Mouse (Mus musculus) cerebellum, adult 8-10 months (tissue): ENCODE data around the gene Hoxd1.

Source experiments
- DNase-seq: peaks from one replicate; pipeline ENCODE4 v3.0.0; 2022

The Hoxd1 gene

DNA sequence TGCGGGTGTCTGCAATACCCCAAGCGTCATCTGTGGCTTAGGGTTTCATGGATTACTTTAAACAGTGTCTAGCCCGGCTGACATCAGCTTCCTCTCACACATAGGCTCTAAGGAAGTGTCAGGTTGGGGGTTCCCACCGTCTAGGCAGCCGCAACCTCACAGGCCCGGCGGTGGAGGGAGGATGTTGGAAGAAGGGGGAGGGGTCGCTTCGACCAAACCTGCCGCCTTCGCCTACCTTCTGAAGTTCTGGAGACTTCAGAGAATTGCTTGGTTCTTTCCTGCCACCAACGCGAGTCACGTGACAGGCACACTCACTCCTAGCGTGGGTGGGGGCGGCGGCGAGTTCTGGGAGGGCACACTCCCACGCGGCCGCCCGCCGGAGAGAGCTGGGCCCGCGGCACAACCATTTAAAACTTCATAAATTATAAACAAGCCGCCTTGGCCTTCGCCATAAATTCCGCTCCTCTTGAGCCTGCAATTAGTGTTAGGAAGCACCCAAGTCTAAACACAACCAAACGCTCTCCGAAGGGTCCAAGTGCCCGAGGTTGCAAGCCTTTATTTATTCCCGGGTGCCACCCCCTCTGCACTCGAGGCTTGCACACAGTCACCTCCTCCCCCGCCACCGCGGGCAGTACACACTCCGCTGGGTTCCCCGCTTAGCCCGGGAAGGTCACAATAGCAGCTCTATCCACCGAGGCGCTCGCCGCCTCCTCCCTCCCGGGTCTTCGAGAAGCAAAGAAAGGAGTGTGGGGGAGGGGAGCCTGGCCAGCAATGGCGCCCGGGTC, 13.3 kb upstream of the Hoxd1 start:
- DNase-seq: no peak

DNA sequence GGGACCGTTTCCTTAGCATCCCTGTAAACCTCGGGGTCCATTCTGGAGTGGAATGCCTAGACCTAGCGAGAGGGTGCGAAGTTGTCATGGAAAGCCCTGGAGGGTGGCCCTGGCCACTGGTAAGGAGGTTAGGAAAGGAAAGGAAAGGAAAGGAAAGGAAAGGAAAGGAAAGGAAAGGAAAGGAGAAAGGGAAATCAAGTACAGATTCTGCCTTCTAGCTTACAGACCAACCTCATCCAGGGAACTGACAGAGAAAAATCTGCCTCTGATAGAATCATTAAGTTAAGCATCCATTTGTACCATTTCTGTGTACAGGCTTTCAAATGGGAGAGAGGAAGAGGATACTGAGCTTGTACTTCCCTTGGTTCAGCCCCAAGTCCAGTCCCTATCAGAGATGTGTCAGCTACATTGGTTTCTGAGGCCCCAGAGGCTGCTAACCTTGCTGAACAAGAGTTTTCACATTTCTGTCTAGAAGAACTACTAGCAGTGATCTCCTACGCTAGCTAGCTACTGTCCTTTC, 12.0 kb upstream of the Hoxd1 start:
- DNase-seq: no peak

DNA sequence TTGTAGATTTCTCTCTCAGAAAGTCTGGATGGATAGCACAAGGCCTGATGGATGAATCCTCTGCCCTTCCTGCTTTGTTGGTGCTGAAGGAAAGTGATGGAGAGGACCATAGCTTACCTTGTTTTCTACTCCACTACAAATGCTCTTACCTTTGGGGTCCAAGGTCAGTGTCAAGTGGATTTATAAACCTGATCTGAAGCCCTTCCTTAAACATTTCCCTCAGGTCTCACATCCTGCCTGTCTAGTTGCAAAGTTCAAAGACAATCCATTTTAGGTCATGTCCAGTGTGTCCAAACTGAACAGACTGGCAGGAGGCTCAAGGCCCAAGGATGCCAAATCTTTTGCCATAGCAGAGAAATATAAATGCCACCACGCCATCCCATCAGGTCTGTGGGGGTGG, 10.9 kb upstream of the Hoxd1 start:
- DNase-seq: no peak

DNA sequence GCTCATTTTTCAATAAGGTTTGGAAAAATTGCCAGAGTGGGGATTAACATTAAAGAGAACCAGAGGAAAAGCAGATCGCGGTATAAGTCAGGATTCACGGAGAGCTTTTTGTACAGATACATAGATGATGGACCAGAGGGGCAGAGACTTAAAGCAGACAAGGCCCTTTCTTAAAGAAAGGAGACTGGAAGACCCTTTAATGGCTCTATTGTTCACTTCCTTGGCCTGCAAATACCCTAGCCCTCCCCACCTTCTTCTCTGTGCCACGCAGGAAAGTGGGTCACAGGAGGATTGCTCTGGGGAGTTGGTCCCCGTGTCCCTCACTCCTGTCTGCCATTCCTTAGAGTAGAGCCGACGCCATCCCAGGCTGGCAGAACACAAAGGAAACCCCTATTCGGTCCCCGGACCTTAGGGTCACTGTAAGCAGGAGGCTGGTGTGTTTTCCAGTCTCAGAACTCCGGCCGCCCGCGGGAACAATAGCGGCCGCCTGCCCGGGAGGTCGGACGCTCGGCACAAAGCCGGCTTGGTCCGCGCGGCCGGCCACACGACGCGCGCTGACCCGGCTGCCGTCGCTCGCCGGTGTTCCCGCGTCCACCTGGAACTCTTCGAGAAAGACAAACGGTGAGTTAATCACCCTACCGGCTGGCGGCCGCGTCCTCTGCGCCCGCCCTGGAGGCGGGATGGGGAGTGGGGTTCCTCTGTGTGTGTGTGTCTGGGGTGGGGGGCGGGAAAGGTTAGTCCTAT, 10.2 kb upstream of the Hoxd1 start:
- no peak for DNase-seq

DNA sequence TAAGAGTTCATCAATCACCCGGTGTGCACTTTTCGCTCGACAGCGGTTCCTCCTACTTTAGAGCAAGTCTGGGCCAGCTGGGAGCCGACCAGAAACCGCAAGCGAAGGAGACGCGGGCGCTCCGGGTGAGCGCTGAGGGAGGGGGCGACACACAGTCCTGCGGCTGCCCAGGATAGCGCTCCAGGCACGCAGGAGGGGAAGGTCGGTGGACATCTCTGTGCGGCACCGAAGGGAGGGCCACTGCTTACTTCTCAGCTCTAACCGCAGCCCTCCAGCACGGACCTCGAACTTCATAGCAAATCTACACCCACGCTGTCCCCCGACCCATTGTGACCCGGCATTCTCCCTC, 9.6 kb upstream of the Hoxd1 start:
- DNase-seq: no peak

DNA sequence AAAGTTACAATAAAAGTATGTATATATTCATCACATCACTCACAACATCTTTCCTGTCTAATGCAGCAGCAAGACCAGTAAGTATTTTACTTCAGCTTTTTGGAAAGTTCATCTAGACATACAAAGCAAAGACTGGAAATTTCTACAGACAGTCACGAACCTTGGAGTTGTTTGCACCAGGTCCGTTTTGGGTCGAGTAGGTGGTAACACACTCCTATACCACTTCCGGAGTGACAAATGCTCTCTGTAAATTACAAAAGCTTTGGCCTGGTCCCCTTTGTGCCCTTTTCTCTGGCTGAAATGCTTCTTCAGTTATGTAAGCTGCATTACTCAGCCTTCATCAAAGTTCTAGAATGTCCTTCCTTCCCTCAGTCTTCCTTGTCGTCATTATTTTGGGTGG, 9.1 kb upstream of the Hoxd1 start:
- DNase-seq: no peak

DNA sequence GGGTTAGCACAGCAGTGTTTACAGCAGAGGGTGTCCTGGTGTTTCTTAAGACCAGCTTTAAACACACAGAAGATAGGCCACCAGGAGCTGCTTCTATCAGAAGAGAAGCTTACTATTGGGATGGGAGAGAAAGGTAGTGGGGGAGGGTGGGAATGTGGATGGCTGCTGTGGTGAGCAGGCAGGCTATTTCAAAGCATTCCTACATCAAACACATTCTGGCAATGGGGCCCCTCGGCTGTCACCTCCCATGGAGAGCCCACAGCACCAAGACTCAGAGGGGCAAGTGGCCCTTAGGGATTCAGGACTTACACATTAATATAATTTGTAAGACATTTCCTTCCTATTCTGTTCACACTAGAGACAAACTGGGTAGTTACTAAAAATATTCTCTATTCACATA, 2.6 kb upstream of the Hoxd1 start:
- no peak for DNase-seq

DNA sequence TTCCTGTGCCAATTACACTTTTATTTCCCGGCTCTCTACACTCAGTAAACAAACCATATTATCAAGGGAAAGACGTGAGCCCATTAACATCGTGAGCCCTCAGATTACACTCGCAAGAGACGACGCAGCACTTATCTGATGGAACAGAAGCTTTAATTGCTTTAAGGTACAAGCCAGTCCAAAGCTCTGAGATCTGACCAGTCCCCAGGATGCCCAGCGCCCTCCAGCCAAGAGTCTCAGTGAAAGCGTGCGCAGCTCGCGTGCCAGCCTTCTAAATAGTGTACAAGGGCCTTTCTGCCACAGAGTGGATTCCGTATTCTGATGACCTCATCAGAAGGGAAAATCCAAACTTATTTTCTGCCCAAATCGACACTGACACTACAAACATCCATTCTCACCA, 839 bp upstream of the Hoxd1 start:
- no peak for DNase-seq

DNA sequence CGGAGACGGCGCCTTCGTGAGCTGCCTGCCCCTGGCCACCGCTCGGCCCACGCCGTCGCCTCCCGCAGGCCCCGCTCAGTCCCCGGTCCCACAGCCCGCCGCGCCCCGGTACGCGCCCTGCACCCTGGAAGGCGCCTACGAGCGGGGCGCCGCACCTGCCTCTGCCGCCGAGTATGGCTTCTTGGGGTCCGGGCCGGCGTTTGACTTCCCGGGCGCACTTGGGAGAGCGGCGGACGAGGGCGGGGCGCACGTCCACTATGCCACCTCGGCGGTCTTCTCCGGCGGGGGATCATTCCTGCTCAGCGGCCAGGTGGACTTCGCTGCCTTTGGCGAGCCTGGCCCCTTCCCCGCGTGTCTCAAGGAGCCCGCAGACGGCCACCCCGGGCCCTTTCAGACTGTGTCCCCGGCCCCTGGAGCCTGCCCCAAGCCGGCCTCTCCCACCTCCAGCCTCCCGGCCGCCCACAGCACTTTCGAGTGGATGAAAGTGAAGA, 510 bp downstream of the Hoxd1 start:
- no peak for DNase-seq

DNA sequence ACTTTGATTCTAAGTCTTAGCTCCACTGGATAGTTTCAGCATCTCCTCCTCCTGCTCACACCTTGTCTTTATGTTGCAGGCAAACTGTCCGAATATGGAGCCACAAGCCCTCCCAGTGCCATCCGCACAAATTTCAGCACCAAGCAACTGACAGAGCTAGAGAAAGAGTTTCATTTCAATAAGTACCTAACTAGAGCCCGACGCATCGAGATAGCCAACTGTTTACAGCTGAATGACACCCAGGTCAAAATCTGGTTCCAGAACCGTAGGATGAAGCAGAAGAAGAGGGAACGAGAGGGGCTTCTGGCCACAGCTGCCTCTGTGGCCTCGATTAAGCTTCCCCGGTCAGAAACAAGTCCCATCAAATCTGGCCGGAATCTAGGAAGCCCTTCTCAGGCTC, 1.2 kb downstream of the Hoxd1 start:
- DNase-seq: no peak

DNA sequence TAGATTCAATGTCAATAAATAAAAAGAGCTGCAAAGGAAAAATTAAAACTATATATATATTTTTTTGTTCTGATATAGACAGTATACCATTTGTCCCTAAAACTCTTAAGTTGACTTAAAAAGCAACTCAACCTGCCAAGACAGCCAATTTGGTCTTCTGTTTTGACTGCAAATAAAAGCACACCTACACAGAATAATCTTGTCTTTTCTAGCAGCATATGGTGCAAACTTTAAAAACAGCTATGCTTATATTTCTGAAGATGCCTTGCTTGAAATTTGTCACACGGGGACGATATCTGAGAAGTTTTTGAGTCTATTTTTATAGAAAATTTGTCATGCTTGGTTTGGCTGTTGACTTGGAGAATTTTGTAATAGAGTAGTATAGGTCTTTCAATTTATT, 11.6 kb downstream of the Hoxd1 start:
- DNase-seq: no peak

DNA sequence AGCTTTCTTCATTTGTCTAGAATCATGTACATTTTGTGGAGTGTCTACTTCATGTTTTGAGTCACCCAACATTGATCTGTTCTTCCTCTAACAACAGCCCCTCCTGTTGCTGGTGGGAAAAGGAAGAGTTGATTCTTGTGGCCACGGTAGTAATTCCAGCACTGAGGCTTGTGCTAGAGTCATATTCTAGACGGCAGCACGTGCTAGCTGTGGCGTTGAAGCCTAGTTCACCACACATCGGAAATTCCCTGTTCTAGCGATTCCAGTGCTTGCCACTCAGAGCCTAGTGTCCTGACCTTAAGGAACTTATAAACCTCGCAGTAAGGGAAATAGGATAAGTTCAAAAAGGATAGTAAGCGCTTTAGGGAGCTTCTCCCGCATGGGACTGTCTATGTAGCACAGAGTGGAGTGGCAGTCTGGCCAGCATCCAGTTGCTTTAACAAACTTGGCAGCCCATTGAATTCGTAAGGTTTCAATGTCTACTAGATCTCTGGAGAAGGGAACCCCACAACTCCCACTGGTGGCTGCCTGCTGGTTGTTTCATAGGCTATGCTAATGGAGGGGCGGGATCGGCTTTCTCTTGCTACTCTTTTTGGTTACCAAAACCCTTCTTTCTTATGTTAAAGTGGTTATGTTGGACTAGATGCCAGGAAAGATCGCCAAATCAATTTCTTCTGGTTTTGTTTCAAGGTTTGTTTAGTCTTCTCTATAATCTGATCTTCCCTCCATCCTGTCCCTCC, 14.9 kb downstream of the Hoxd1 start:
- DNase-seq: no peak

DNA sequence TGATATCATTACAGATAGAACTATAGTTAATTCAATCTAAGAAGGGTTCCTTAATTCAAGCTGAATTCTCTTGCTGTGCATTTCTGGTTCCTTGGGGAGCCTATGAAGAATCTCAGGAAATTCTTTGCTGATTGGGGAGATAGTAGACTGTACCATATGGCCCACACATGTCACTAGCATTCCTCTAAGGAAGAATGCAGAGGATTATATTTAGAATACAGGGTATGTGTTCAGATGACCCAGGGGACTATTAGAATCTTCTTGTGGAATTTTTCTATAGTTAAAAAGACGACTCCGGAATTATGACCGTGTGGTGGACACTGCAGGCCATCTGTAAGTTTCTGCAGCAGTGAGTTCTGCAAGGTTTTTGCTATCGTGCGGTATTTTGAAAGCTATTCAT, 18.6 kb downstream of the Hoxd1 start:
- DNase-seq: no peak

DNA sequence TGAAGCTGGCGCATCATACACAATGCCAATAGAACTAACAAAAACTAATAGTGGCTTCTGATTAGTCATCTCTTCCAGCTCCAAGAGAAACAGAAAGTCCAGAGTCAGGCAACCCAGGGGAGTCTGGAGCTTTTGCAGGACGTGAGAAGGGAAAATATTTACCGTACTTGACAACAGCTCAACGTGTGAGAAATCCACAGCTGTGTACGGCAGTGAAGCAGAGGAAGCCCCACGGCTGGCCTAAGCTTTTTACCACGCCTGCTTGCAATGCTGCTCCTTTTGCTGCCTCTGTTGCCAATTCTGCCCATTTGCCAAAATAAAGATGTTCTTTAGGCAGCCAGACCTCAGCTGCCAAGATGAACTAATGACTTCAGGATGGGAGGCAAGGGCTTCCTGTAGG, 32.8 kb downstream of the Hoxd1 start:
- DNase-seq: no peak

DNA sequence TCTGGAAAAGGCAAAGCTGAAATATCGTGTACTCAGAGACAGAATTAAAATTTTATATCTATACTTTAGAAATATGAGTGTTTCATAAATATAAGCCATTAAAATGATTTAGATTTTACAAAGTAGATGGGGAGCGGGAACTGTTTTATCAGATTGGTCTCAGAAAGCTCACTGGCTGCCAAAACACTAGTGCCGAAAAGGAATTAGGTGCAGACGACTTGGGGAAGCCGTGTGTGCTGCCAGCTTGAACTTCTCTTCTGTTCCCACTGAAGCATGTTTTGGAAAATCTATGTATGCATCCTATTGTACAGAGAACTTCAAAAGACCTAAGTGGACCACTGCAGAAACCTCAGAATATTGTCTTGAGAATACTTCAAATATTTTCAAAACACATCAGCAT, 45.7 kb downstream of the Hoxd1 start:
- no peak for DNase-seq
